Mouse (Mus musculus) forebrain, embryonic 10.5 days (tissue): ENCODE measurements around the gene Cenpn. TPM values are rescaled to one million over a fixed set of nuclear protein-coding genes. Genes with fewer than 3 reads are reported as not detected.

ENCODE experiments used
- DNase-seq: peaks from one replicate; pipeline ENCODE4 v3.0.0-alpha.2; 2017; ENCODE audit warnings: low spot score; ENCODE audit errors: extremely low spot score
- H3K27ac ChIP-seq: fragments of 300-500 bp; sonication (generic); 2 replicates; pipeline ENCODE4 v1.5.1; 2016; ENCODE audit warnings: mild to moderate bottlenecking
- H3K27me3 ChIP-seq: fragments of 300-500 bp; sonication (generic); 2 replicates; pipeline ENCODE4 v1.6.1; 2016; ENCODE audit warnings: mild to moderate bottlenecking; ENCODE audit not compliant: poor library complexity, severe bottlenecking
- H3K36me3 ChIP-seq: fragments of 300-500 bp; sonication (generic); replicated peaks from 2 replicates; pipeline ENCODE4 v1.6.1; 2016; ENCODE audit warnings: mild to moderate bottlenecking, moderate library complexity
- H3K4me1 ChIP-seq: fragments of 300-500 bp; sonication (generic); 2 replicates; pipeline ENCODE4 v1.6.1; 2016
- H3K4me3 ChIP-seq: fragments of 300-500 bp; sonication (generic); 2 replicates; pipeline ENCODE4 v1.5.1; 2016; ENCODE audit warnings: mild to moderate bottlenecking, moderate library complexity
- H3K9me3 ChIP-seq: fragments of 300-500 bp; sonication (generic); 2 replicates; pipeline ENCODE4 v1.6.1; 2016; ENCODE audit warnings: mild to moderate bottlenecking, moderate library complexity
- WGBS: fragments of 180-500 bp; shearing (Covaris S2); methylation state at CpG from one replicate; pipeline ENCODE4 v1.1.7; 2016; 5-methylcytosine and 5-hydroxymethylcytosine counted together
- polyA plus RNA-seq: library from polyadenylated mRNA; unstranded; fragments of >200 nt; fragmentation: Nextera tagmentation; extraction: Ambion mirVana; gene quantifications from 2 replicates; pipeline ENCODE4 v1.2.1, GENCODE M21; 2016

The Cenpn gene
- polyA plus RNA-seq, 1 experiment from 2014 or later: 69.5 TPM

DNA sequence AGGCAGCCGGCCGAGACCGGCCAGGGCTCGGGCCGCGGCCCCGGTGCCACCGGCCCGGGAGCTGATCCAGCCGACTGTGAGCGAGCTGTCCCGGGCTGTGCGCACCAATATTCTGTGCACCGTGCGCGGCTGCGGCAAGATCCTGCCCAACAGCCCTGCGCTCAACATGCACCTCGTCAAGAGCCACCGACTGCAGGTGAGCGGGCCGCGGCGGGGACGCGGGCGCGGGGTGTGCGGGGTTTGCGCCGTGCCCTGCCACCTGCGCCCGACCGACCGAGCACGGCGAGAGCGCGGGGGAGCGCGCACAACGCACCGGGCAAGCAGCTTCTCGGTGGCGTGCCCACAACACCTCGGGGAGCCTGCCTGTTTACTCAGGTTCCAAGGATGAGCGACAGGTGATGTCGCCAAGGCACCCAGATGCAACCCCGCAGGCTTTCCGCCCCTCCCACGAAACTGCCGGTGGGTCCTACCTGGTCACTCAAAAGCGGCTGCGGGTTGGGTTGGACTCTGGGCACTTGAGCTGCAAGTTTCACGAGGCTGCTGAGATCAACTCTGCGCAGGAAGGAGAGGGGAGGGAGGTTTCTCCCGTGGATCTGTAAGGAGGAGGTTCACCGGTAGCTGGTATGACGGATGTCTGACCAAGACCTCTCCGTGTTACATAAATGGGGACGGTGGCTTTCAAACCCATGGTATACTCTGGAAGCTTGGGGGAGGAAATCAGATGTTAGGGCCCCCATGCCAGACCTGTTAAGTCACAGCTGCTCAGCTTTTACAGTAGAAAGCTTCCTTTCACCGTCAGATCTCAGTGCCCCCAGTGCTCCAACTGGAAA is 22.2 kb downstream of the Cenpn start:
- peak; percentile 21 for DNase-seq
- Histone ChIP-seq H3K36me3 (peaks cover 31% of the 10 kb centered on the region), H3K4me3 (peak overlapping the region; percentile 95), H3K27ac (peak overlapping the region; percentile 88), H3K27me3 (no peaks in the 10 kb centered on the region), H3K9me3 (no peaks in the 10 kb centered on the region), H3K4me1 (peaks cover 32% of the 10 kb centered on the region)
- WGBS: under 1% methylated on average over 62 of the region's 62 CpGs

DNA sequence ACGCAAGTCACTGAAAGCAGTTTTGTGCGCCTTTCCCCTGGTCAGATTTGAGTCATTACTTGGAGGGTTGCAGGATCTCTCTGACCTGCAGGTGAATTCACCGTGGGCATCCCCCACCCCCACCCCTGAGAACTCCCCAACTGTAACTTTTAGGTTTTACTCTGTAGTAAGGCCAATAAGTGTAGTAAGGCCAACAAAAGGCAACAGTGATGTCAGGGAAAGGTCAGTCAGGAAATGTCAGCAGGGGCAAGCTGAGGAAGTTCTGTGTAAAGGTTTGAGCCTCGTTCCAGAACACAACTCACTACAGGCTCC is 22.8 kb downstream of the Cenpn start:
- 22% methylated on average over 4 of the region's 4 CpGs for WGBS
- H3K27ac ChIP-seq: no peak overlapping the region
- H3K27me3 ChIP-seq: no peaks in the 10 kb centered on the region
- H3K9me3 ChIP-seq: no peaks in the 10 kb centered on the region
- no peak for DNase-seq
- H3K36me3 ChIP-seq: peaks cover 27% of the 10 kb centered on the region
- peak overlapping the region; percentile 95 for H3K4me3 ChIP-seq
- H3K4me1 ChIP-seq: peaks cover 32% of the 10 kb centered on the region

DNA sequence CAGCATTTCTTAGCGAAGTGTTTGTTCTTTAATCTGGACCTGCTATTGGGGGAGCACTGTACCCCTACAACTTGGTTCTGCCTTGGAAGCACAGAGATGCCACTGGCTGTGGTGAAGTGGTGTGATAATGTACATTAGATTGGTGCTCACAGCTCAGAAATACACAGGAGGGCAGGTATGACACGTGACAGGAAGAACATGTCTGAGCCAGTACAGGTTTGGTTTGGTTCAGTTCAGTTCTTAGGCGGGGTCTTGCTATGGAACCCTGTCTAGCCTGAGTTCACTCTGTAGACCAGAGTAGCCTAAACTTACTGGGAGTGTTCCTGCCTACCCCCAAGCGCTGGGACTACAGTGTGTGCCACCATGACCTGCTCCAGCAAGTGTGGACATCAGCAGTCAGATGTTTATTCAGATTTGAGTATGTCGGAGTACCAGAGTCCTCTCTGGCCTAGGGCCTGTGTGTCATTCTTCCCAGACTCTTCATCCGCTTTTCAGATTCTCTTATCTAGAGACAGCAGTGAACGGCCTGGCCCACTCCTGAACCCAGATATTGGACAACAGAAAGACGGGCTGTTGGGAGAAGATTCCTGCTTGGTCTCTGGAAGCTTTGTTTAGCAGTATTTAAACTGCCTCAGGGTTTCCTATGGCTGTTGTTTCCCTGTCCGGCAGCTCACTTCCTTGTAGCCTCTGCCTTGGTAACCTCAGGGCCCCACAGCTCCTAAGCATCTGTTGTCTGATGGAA is 23.8 kb downstream of the Cenpn start:
- H3K36me3 ChIP-seq: peaks cover 20% of the 10 kb centered on the region
- no peaks in the 10 kb centered on the region for H3K9me3 ChIP-seq
- no peak for DNase-seq
- H3K4me1 ChIP-seq: peaks cover 32% of the 10 kb centered on the region
- no peaks in the 10 kb centered on the region for H3K27me3 ChIP-seq
- H3K4me3 ChIP-seq: no peak overlapping the region
- H3K27ac ChIP-seq: no peak overlapping the region
- WGBS: 85% methylated on average over 9 of the region's 9 CpGs

DNA sequence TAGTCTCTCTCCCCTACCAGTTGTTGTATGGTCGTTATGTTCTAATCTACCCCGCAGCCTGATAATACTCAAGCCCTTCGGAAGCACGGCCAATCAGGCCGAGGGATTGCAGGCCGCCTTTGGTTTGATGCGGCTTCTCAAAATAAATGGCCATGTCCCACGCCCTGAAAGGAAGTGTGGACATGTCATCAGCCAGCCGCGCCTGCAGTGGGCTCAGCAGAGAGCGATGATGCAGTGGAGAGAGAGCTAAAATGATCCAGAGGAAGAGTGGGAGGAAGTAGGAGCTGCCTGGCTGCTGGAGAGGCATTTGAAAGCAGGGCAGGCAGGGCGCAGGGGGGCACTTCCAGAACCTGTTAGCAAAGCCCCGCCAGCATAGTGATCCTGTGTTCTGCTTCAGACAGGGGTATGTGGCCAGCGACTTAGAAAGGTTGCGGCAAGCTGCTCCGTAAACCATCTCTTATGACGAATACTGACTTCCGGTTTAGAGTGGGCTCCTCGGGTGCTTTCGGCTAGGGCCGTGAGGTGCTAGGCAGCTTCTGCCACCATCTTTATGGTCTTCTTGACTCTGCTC is 24.8 kb downstream of the Cenpn start:
- Histone ChIP-seq H3K36me3 (peaks cover 10% of the 10 kb centered on the region), H3K27ac (no peak overlapping the region), H3K4me3 (no peak overlapping the region; the same call in 1 of the 2 replicates), H3K4me1 (peaks cover 32% of the 10 kb centered on the region), H3K27me3 (no peaks in the 10 kb centered on the region), H3K9me3 (no peaks in the 10 kb centered on the region)
- WGBS: 86% methylated on average over 21 of the region's 21 CpGs
- no peak for DNase-seq

DNA sequence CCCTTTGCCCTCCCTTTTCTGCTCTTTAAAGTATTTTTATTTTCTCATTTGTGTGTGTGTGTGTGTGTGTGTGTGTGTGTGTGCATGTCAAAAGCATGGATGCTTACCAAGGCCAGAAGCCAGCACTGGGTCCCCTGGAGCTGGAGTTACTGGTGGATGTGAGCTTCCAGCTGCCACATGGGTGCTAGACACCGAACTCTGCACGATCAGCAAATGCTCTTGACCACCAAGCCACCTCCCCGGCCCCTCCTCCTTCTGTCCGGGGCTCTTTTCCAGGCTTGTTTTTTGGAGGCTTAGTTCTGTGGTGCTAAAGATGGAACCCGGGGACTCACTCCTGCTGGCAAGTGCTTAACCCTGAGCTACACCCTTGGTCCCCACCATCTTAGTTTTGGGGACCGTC is 25.3 kb downstream of the Cenpn start:
- Histone ChIP-seq H3K4me3 (no peak overlapping the region), H3K27ac (no peak overlapping the region), H3K9me3 (no peaks in the 10 kb centered on the region), H3K36me3 (peaks cover 8% of the 10 kb centered on the region), H3K4me1 (peaks cover 32% of the 10 kb centered on the region), H3K27me3 (no peaks in the 10 kb centered on the region)
- no peak for DNase-seq
- WGBS: 89% methylated on average over 6 of the region's 6 CpGs

DNA sequence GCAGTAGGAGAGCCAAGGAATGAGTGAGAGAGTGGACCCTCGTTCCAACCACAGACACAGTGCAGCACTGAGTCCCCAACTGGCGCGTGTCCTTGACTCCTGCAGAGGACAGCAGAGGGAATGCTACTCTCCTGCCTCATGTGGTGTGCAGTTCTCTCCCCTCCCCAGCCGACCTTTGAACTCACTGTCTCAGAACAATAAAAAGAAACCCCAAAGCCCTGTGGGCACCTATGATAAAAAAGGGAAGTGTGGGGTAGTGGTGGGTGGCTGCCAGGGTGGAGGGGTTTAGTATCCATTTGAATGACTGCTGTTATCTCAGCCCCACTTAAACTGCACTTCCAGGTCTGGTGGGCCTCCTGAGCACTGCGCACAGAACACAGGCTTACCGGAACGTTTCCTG is 26.1 kb downstream of the Cenpn start:
- WGBS: 91% methylated on average over 7 of the region's 7 CpGs
- no peaks in the 10 kb centered on the region for H3K9me3 ChIP-seq
- peaks cover 8% of the 10 kb centered on the region for H3K36me3 ChIP-seq
- peaks cover 32% of the 10 kb centered on the region for H3K4me1 ChIP-seq
- no peak overlapping the region for H3K27ac ChIP-seq
- no peak for DNase-seq
- H3K27me3 ChIP-seq: no peaks in the 10 kb centered on the region
- no peak overlapping the region for H3K4me3 ChIP-seq

DNA sequence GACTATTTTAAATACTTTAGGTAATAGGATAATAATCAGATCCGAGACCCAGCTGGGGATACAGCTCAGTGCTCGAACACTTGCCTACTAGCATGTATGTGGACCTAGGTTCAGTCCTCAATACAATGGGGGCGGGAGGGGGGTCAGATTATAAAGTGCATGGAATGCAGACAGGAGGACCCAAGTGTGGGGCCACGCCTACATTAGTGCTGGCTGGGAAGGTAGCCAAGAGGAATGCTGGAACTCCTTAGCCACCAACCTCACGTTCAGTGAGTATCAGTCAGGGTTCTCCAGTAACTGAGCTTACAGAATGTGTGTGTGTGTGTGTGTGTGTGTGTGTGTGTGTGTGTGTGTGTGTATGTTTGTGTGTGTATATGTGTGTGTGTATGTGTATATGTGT is 29.8 kb downstream of the Cenpn start:
- peaks cover 38% of the 10 kb centered on the region for H3K36me3 ChIP-seq
- no peaks in the 10 kb centered on the region for H3K9me3 ChIP-seq
- peaks cover 3% of the 10 kb centered on the region for H3K4me1 ChIP-seq
- H3K27me3 ChIP-seq: no peaks in the 10 kb centered on the region
- 85% methylated on average over 5 of the region's 5 CpGs for WGBS
- H3K27ac ChIP-seq: no peak overlapping the region
- H3K4me3 ChIP-seq: no peak overlapping the region
- DNase-seq: no peak

DNA sequence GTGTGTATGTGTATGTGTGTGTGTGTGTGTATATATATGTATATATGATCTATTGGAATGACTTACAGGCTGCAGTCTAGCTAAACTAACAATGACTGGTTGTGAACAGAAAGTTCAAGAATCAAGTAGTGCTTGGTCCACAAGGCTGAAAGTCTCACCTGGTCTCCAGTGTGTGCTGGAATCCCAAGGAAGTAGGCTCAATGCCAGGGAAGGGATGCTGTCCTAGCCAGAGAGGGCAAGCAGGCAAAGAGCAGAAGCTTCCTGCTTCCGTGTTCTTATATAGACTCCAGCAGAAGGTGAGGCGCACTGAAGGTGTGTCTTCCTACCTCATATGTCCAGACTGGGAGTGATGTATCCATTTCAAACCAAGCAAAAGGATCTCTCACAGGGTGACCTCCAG is 30.2 kb downstream of the Cenpn start:
- no peak for DNase-seq
- Histone ChIP-seq H3K4me1 (no peaks in the 10 kb centered on the region), H3K27ac (no peak overlapping the region), H3K4me3 (no peak overlapping the region), H3K27me3 (no peaks in the 10 kb centered on the region), H3K9me3 (no peaks in the 10 kb centered on the region), H3K36me3 (peaks cover 42% of the 10 kb centered on the region)
- WGBS: 92% methylated on average over 2 of the region's 2 CpGs

DNA sequence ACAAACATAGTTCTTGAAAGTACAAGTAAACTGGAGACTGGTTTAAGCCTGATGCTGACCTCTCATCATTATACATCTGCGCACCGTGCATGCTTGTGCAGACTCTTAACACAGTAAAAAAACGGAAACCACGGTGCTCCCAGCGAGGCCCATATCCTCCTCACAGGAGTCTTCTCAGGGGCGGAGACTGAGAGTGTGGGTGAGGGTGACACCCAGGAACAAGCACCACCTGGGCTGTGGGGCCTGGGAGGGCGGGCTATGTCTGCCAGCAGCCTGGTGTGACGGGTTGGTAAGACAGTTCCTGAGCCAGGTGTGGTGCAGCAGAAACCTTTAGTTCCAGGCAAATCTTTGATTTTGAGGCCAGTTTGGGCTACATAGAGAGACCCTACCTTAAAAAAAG is 30.9 kb downstream of the Cenpn start:
- WGBS: 91% methylated on average over 8 of the region's 8 CpGs
- Histone ChIP-seq H3K4me3 (no peak overlapping the region), H3K9me3 (no peaks in the 10 kb centered on the region), H3K36me3 (peaks cover 46% of the 10 kb centered on the region), H3K4me1 (no peaks in the 10 kb centered on the region), H3K27ac (no peak overlapping the region), H3K27me3 (no peaks in the 10 kb centered on the region)
- no peak for DNase-seq

DNA sequence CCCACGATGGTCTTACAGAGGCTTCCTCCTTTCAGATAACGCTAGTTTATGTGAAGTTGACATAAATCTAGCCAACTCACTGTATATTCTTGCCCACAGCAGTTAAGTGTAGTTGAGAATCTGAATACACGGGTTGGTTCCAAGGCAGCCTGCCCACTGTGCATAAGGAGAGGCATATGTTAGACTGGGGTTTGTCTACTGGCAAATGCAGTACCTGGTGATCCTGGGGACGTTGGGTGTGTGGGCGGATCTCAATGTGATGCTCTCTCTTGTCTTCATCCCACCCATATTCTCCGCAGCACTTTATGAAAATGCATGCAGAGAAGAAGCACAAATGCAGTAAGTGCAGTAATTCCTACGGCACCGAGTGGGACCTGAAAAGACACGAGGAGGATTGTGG is 32.9 kb downstream of the Cenpn start:
- Histone ChIP-seq H3K36me3 (peaks cover 66% of the 10 kb centered on the region), H3K9me3 (no peaks in the 10 kb centered on the region), H3K4me3 (no peak overlapping the region), H3K4me1 (no peaks in the 10 kb centered on the region), H3K27ac (no peak overlapping the region), H3K27me3 (no peaks in the 10 kb centered on the region)
- DNase-seq: no peak
- 94% methylated on average over 9 of the region's 9 CpGs for WGBS

DNA sequence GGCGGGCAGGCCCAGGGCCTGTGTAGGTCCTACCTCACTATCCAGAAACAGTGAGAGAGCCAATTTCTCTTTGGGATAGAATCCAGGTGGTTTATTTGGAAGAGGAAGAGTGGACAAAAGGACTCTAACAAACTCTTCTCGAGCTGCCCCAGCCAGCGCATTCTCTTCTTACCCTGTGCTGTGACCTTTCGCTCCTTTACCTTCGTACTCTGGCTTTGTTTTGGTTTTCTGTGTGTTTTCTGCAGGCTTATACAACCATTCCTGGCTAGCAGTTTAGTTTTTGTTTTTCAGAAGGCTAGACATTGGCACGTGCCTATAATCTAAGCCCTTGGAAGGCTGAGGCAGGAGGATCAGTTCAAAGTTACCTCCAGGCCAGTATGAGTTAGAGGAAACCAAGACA is 48.0 kb downstream of the Cenpn start:
- no peaks in the 10 kb centered on the region for H3K4me1 ChIP-seq
- no peaks in the 10 kb centered on the region for H3K9me3 ChIP-seq
- H3K4me3 ChIP-seq: no peak overlapping the region
- 91% methylated on average over 6 of the region's 6 CpGs for WGBS
- H3K27me3 ChIP-seq: no peaks in the 10 kb centered on the region
- H3K36me3 ChIP-seq: no peaks in the 10 kb centered on the region
- no peak for DNase-seq
- H3K27ac ChIP-seq: no peak overlapping the region

DNA sequence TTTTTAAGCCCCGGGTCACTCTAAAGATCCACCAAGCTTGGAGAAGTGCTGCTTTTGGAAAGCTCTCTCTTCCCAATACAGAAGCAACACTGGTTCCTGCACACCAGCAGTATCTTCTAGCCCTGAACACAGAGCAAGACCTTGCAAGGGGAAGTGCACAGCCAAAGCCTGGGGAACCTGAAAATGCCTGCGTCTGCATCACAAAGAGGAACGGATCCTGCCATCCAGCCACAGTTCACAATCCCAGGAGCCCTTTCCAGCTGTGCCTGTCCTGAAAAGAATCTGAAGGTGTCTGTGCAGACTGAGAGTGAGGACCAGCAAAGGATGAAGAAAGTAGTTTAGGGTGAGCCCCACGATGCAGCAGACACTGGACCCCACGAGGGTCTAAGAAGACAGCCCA is 53.5 kb downstream of the Cenpn start:
- no peak overlapping the region for H3K27ac ChIP-seq
- H3K36me3 ChIP-seq: no peaks in the 10 kb centered on the region
- 35% methylated on average over 5 of the region's 5 CpGs for WGBS
- no peaks in the 10 kb centered on the region for H3K27me3 ChIP-seq
- no peak for DNase-seq
- peaks cover 31% of the 10 kb centered on the region for H3K4me1 ChIP-seq
- H3K4me3 ChIP-seq: no peak overlapping the region
- H3K9me3 ChIP-seq: no peaks in the 10 kb centered on the region

DNA sequence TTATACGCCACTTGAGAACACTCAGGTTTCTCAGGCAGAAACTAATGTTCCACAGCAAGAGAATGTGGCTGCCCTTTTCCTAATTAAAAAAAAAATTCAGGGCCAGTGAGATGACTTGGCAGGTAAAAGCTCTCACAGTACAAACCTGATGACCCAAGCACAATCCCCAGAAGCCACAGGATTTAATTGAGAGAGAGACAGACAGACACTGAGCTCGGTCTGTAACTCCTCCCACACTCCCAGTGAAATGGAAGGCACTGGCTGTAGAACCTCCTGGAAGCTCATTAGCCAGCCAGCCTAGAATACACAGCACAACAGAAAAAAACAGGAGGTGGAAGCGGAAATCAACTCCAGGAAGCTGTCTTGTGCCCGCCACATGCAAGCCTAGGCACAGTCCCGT is 54.1 kb downstream of the Cenpn start:
- DNase-seq: no peak
- Histone ChIP-seq H3K9me3 (no peaks in the 10 kb centered on the region), H3K27ac (no peak overlapping the region), H3K4me3 (no peak overlapping the region), H3K27me3 (no peaks in the 10 kb centered on the region), H3K4me1 (peaks cover 32% of the 10 kb centered on the region), H3K36me3 (no peaks in the 10 kb centered on the region)
- 64% methylated on average over 5 of the region's 5 CpGs for WGBS
